Mouse (Mus musculus) neural tube, embryonic 15.5 days (tissue): ENCODE measurements around the gene 4921517D22Rik. TPM values are rescaled to one million over a fixed set of nuclear protein-coding genes. Genes with fewer than 3 reads are reported as not detected.
"Not testable (repeated sequence)": the region's sequence is repeated elsewhere in the genome, so short reads cannot be mapped to it uniquely, and the experiment has no call there.

ENCODE experiments used
- ATAC-seq: fragments of 200-750 bp; cut with Nextera tagmentation; 2 replicates; pipeline ENCODE4 v1.8.0; 2017; ENCODE audit warnings: mild to moderate bottlenecking, moderate TSS enrichment, moderate library complexity; ENCODE audit not compliant: low FRiP score
- H3K27ac ChIP-seq: fragments of 300-500 bp; sonication (generic); replicated peaks from 2 replicates; pipeline ENCODE4 v1.5.1; 2015; ENCODE audit warnings: mild to moderate bottlenecking, inconsistent platforms
- H3K27me3 ChIP-seq: fragments of 300-500 bp; sonication (generic); replicated peaks from 2 replicates; pipeline ENCODE4 v1.6.1; 2015; ENCODE audit warnings: inconsistent platforms
- H3K36me3 ChIP-seq: fragments of 300-500 bp; sonication (generic); 2 replicates; pipeline ENCODE4 v1.6.1; 2015; ENCODE audit warnings: inconsistent platforms
- H3K4me1 ChIP-seq: fragments of 300-500 bp; sonication (generic); 2 replicates; pipeline ENCODE4 v1.6.1; 2015; ENCODE audit warnings: inconsistent platforms
- H3K4me2 ChIP-seq: fragments of 300-500 bp; sonication (generic); 2 replicates; pipeline ENCODE4 v1.6.1; 2015; ENCODE audit warnings: inconsistent platforms, mild to moderate bottlenecking, moderate library complexity
- H3K4me3 ChIP-seq: fragments of 300-500 bp; sonication (generic); replicated peaks from 2 replicates; pipeline ENCODE4 v1.5.1; 2015; ENCODE audit warnings: mild to moderate bottlenecking, inconsistent platforms
- H3K9ac ChIP-seq: fragments of 300-500 bp; sonication (generic); replicated peaks from 2 replicates; pipeline ENCODE4 v1.6.1; 2015; ENCODE audit warnings: mild to moderate bottlenecking, inconsistent platforms
- H3K9me3 ChIP-seq: fragments of 300-500 bp; sonication (generic); replicated peaks from 2 replicates; pipeline ENCODE4 v1.6.1; 2016; ENCODE audit warnings: inconsistent platforms
- WGBS: fragments of 180-500 bp; shearing (Covaris S2); methylation state at CpG from one replicate; pipeline ENCODE4 v1.1.7; 2015; ENCODE audit warnings: mixed read lengths; 5-methylcytosine and 5-hydroxymethylcytosine counted together
- polyA plus RNA-seq: library from polyadenylated mRNA; unstranded; fragments of >200 nt; fragmentation: Nextera tagmentation; extraction: Ambion mirVana; gene quantifications from 2 replicates; pipeline ENCODE4 v1.2.1, GENCODE M21; 2015

4921517D22Rik gene
- polyA plus RNA-seq, 1 experiment from 2014 or later = not detected

- Histone ChIP-seq H3K9me3 (no peaks in the 10 kb centered on the region), H3K27ac (no peak overlapping the region), H3K4me2 (no peak overlapping the region), H3K4me3 (no peak overlapping the region), H3K36me3 (no peaks in the 10 kb centered on the region), H3K4me1 (peaks cover 5% of the 10 kb centered on the region), H3K9ac (no peak overlapping the region), H3K27me3 (no peaks in the 10 kb centered on the region)
- WGBS = 83% methylated on average over 1 of the region's 1 CpGs
- ATAC-seq = no peak
These were observed 25.6 kb upstream of the 4921517D22Rik start for GRCm38 (mm10) chr13:59719475-59719874.

DNA sequence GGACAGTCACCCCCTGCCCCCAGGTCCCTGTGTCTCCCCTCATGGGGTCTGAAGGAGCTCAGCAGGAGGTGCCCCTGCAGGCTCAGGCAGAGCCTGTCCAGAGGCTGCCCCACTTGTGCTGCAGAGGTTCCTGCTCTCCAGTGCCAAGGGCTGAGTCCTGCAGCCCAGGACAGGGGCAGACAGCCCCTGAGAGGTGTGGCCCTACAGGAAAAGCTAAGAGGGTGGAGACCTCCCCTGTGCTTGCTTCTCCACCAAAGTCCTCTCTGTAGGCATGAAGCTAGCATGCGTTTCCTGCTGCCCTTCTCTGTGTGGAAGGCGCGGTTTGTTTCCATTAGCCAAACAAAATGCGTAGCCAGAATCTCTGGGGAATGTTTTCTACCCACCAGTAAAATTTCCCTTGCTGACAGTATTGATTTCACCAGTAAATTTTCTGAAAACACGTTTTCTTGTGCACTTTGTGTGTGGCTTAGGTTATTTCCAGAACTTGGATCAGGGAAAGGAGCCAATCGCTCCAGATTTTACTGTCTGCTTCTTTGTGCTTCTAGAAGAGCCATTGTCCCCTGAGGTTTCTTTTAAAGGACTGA, 25.0 kb upstream of the 4921517D22Rik start:
- not testable (repeated sequence) for H3K9me3 ChIP-seq, H3K27ac ChIP-seq, H3K9ac ChIP-seq, H3K27me3 ChIP-seq, ATAC-seq, H3K4me1 ChIP-seq, H3K4me2 ChIP-seq, H3K4me3 ChIP-seq, H3K36me3 ChIP-seq
- WGBS = 36% methylated on average over 6 of the region's 6 CpGs

- H3K36me3 ChIP-seq = no peaks in the 10 kb centered on the region
- H3K27me3 ChIP-seq = no peaks in the 10 kb centered on the region
- ATAC-seq = no peak
- 39% methylated on average over 3 of the region's 3 CpGs for WGBS
- H3K4me3 ChIP-seq = no peak overlapping the region
- no peaks in the 10 kb centered on the region for H3K9me3 ChIP-seq
- H3K27ac ChIP-seq = no peak overlapping the region
- no peak overlapping the region for H3K9ac ChIP-seq
- H3K4me1 ChIP-seq = no peaks in the 10 kb centered on the region
- no peak overlapping the region for H3K4me2 ChIP-seq
These were observed 19.8 kb upstream of the 4921517D22Rik start for GRCm38 (mm10) chr13:59713710-59714109.

DNA sequence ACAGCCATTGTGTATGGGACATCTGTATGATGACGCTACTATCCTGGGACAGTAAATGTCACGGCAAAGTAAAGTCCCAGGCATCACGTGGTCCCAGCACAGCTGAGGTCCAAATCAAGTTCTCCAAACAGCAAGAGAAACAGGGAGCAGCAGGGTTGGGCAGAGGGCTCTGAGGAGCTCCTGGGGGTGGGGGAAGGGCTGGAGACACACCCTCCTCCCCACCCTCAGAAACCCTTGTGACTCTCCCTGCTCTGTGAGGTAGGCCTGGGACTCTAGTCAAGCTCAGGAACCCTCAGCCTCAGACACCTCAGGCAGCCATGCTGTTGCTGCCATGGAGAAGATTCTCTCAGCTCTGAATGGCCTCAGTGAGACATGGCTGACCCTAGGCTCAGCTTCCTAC, 18.1 kb upstream of the 4921517D22Rik start, which contains the start of gene Spata31d1b:
Gene Spata31d1b, plus strand, starts transcription at position 301 of the 400 bp plus-strand sequence.
- H3K9ac ChIP-seq, H3K36me3 ChIP-seq, H3K27me3 ChIP-seq, H3K4me2 ChIP-seq, H3K4me1 ChIP-seq, ATAC-seq, H3K4me3 ChIP-seq, H3K9me3 ChIP-seq, H3K27ac ChIP-seq: not testable (repeated sequence)
- WGBS = 76% methylated on average over 3 of the region's 3 CpGs

GRCm38 (mm10) chr13:59710230-59710629, 16.3 kb upstream of the 4921517D22Rik start, which contains the start of gene Spata31d1a:
Spata31d1a (minus strand) TSS chr13:59710330.
- ATAC-seq = no peak
- Histone ChIP-seq H3K4me3 (no peak within 1 kb of the TSS), H3K4me1 (no peaks in the 10 kb centered on the region), H3K27me3 (no peaks in the 10 kb centered on the region), H3K9me3 (no peaks in the 10 kb centered on the region), H3K36me3 (no peaks in the 10 kb centered on the region), H3K27ac (no peak within 1 kb of the TSS), H3K9ac (no peak within 1 kb of the TSS), H3K4me2 (no peak within 1 kb of the TSS)
- WGBS = 92% methylated on average over 15 of the region's 15 CpGs

DNA sequence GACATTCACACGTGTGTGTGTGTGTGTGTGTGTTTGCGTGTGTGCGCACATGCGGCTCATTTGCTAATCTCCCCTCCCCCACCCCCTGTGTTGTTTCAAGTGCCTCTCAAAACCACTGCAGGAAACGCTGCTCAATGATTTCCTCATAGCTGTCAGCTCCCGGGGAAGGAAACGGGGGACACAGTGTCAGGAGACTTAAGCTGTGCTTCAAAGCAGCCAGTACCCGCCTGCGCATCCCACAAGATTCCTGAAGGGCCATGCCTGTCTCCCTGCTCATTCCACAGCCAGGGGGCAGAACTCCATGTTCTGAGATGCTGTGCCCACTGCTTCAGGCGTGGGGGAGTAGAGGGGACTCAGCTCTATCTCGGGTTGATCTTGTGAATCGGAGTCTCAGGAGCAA, 10.7 kb upstream of the 4921517D22Rik start:
- H3K9me3 ChIP-seq = no peaks in the 10 kb centered on the region
- no peaks in the 10 kb centered on the region for H3K36me3 ChIP-seq
- WGBS = 63% methylated on average over 12 of the region's 12 CpGs

GRCm38 (mm10) chr13:59703514-59703913, 9.6 kb upstream of the 4921517D22Rik start:
- no peak overlapping the region for H3K9ac ChIP-seq
- H3K9me3 ChIP-seq = no peaks in the 10 kb centered on the region
- H3K4me1 ChIP-seq = peaks cover 4% of the 10 kb centered on the region; the same call in 1 of the 2 replicates
- no peaks in the 10 kb centered on the region for H3K36me3 ChIP-seq
- H3K27me3 ChIP-seq = no peaks in the 10 kb centered on the region
- no peak for ATAC-seq
- WGBS = 92% methylated on average over 12 of the region's 12 CpGs
- H3K27ac ChIP-seq = no peak overlapping the region
- H3K4me2 ChIP-seq = no peak overlapping the region
- no peak overlapping the region for H3K4me3 ChIP-seq

More for the DNA sequence above, 10.7 kb upstream of the 4921517D22Rik start:
- Histone ChIP-seq H3K27ac (no peak overlapping the region), H3K4me3 (no peak overlapping the region), H3K27me3 (no peaks in the 10 kb centered on the region), H3K4me1 (peaks cover 4% of the 10 kb centered on the region; the same call in 1 of the 2 replicates), H3K4me2 (0 out of 2 replicates have a peak overlapping the region, but pooled peaks have one; percentile 9), H3K9ac (no peak overlapping the region)
- no peak for ATAC-seq

DNA sequence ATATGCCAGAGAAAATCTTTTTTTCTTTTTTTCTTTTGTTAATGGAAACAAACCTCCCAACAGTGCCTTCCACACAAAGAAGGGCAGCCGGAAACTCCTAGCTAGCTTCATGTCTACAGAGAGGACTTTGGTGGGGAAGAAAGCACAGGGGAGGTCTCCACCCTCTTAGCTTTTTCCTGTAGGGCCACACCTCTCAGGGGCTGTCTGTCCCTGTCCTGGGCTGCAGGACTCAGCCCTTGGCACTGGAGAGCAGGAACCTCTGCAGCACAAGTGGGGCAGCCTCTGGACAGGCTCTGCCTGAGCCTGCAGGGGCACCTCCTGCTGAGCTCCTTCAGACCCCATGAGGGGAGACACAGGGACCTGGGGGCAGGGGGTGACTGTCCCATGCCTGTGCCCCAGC, 6.2 kb upstream of the 4921517D22Rik start:
- WGBS = 81% methylated on average over 1 of the region's 1 CpGs
- not testable (repeated sequence) for H3K4me1 ChIP-seq, H3K9ac ChIP-seq, H3K9me3 ChIP-seq, H3K4me2 ChIP-seq, H3K4me3 ChIP-seq, H3K27me3 ChIP-seq, H3K36me3 ChIP-seq, H3K27ac ChIP-seq, ATAC-seq

GRCm38 (mm10) chr13:59699131-59699530, 5.2 kb upstream of the 4921517D22Rik start:
- no peak overlapping the region for H3K9ac ChIP-seq
- WGBS = 89% methylated on average over 8 of the region's 8 CpGs
- no peak overlapping the region for H3K4me2 ChIP-seq
- no peak overlapping the region for H3K4me3 ChIP-seq
- H3K27me3 ChIP-seq = no peaks in the 10 kb centered on the region
- H3K9me3 ChIP-seq = no peaks in the 10 kb centered on the region
- H3K36me3 ChIP-seq = no peaks in the 10 kb centered on the region
- no peak overlapping the region for H3K27ac ChIP-seq
- H3K4me1 ChIP-seq = no peaks in the 10 kb centered on the region
- no peak for ATAC-seq

- no peaks in the 10 kb centered on the region for H3K4me1 ChIP-seq
- no peaks in the 10 kb centered on the region for H3K36me3 ChIP-seq
- no peaks in the 10 kb centered on the region for H3K27me3 ChIP-seq
- H3K9me3 ChIP-seq = no peaks in the 10 kb centered on the region
- no peak overlapping the region for H3K27ac ChIP-seq
- 90% methylated on average over 7 of the region's 7 CpGs for WGBS
- H3K9ac ChIP-seq = no peak overlapping the region
- H3K4me2 ChIP-seq = no peak overlapping the region
- H3K4me3 ChIP-seq = no peak overlapping the region
- no peak for ATAC-seq
These were observed 1.9 kb upstream of the 4921517D22Rik start for GRCm38 (mm10) chr13:59695781-59696180.

- Histone ChIP-seq H3K27me3 (no peaks in the 10 kb centered on the region), H3K4me3 (no peak overlapping the region), H3K9ac (no peak overlapping the region), H3K9me3 (no peaks in the 10 kb centered on the region), H3K36me3 (no peaks in the 10 kb centered on the region), H3K4me2 (no peak overlapping the region), H3K27ac (no peak overlapping the region), H3K4me1 (no peaks in the 10 kb centered on the region)
- WGBS = 20% methylated on average over 10 of the region's 10 CpGs
- no peak for ATAC-seq
These were observed 2.4 kb downstream of the 4921517D22Rik start for GRCm38 (mm10) chr13:59691478-59691877.

- Histone ChIP-seq H3K27me3 (no peaks in the 10 kb centered on the region), H3K27ac (no peak overlapping the region), H3K4me1 (no peaks in the 10 kb centered on the region), H3K9me3 (no peaks in the 10 kb centered on the region), H3K4me2 (no peak overlapping the region), H3K9ac (no peak overlapping the region), H3K4me3 (no peak overlapping the region), H3K36me3 (no peaks in the 10 kb centered on the region)
- WGBS = 89% methylated on average over 7 of the region's 7 CpGs
- ATAC-seq = no peak
These were observed 3.3 kb downstream of the 4921517D22Rik start for GRCm38 (mm10) chr13:59690576-59690975.
